Mouse (Mus musculus) olfactory bulb, adult 2 months (tissue): Measurements from ENCODE around the gene Akr1a1.

ENCODE experiments used
- CTCF ChIP-seq: fragments of 200-500 bp; IDR thresholded peaks from 2 replicates; pipeline ENCODE4 v1.5.1; 2012; ENCODE audit warnings: low read depth, mild to moderate bottlenecking, low read length, moderate library complexity; ENCODE audit not compliant: insufficient read depth
- POLR2A ChIP-seq: fragments of 200-500 bp; IDR thresholded peaks from 2 replicates; pipeline ENCODE4 v1.6.1; 2012; ENCODE audit warnings: mild to moderate bottlenecking, low read depth, low read length, moderate library complexity; ENCODE audit not compliant: insufficient read depth

DNA sequence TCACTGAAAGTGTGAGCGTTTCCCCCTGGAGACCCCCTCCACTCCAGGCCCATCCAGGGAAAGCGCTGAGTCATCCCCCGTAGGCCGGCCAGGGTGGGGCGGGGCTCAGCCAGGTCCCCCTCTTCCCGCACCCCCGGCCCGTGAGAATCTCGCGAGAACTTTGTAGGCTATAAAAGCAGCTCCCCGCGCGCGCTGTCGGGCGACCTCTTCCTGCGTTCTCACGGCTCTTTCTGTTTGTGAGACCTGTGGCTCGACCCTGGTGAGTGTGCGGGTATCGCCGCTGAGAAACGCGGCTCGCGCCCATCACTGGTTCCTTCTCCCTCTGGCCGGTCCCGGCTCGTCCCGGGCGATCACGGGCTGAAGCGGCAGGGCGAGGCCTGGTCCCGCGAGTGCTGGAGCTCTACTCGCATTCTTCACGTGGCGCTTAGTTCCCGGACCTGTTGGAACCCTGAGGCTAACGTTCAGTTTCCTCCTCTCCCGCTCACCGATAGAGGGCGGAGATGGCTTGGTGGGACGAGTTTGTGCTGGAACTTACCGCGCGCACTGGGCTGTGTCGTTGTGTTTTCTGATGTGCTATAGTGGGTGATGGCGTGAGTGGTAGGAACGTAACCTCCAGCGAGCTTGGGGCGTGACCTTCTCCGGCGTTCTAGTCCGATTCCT is 34.1 kb upstream of the Akr1a1 start, which contains the start of gene Prdx1:
- TF ChIP-seq POLR2A (peak; percentile 89), CTCF (peak; percentile 50; the same call in 1 of the 2 replicates)
